Mouse (Mus musculus): ENCODE results near the gene Rock2. TPM values are rescaled to one million over a fixed set of nuclear protein-coding genes. Genes with fewer than 3 reads are reported as not detected.

Rock2 gene
- polyA plus RNA-seq, 1 experiment, result not detected

DNA sequence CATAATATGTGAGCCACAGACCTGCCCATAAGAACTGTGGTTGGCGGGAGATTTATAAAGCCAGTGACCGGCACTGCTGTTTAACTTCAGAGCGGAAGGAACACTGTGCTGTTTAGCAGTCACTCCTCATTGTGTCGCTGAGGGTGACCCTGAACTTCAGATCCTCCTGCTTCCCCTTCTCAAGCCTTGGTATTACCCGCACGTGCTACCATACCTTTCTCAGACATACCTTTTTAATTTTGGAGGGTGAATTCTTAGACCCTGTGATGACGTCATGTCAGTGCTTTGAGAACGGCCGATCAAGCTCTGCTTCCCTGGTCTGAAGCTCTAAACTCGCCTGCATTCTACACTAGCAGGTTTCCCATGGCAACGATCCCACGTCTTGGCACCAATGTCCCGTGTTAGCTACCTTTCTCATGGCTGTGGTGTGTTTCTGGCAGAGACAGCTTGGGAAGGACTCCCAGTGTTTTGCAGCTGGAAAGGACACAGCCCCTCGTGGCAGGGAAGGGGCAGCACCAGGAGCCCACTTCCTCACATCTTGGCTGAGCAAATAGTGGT lies 142.4 kb downstream of the Rock2 start:
- Histone ChIP-seq H3K27ac (ENCODE audit: insufficient read depth, low read depth, low read length) (no peak overlapping the region), H3K4me1 (ENCODE audit: control insufficient read depth, insufficient read depth, low read length) (peaks cover 21% of the 10 kb centered on the region), H3K4me3 (ENCODE audit: insufficient read depth, low read depth, low read length) (no peak overlapping the region)
- TF ChIP-seq POLR2A (IDR thresholded peaks at IDR 0.05; ENCODE audit: insufficient read depth, low read depth, low read length) (no peak), CTCF (IDR thresholded peaks at IDR 0.05; ENCODE audit: insufficient read depth, low read depth, low read length) (no peak)
- WGBS, result 32% methylated on average over 14 of the region's 14 CpGs

Other genes with a start within 250 kb of the Rock2 start
- gene Ntsr2, start 241.5 kb upstream of the Rock2 start, polyA plus RNA-seq (2012; ENCODE audit: insufficient read depth, insufficient read length, low replicate concordance, missing spikeins), result not detected in 2 replicates
- not detected in 2 replicates for gene Greb1, start 94.0 kb upstream of the Rock2 start, polyA plus RNA-seq (2012; ENCODE audit: insufficient read depth, insufficient read length, low replicate concordance, missing spikeins)
- not detected in 2 replicates for gene E2f6, start 83.9 kb upstream of the Rock2 start, polyA plus RNA-seq (2012; ENCODE audit: insufficient read depth, insufficient read length, low replicate concordance, missing spikeins)
- gene Pqlc3, start 105.5 kb downstream of the Rock2 start, polyA plus RNA-seq (2012; ENCODE audit: insufficient read depth, insufficient read length, low replicate concordance, missing spikeins), result not detected in 2 replicates
- gene 2410004P03Rik, start 116.8 kb downstream of the Rock2 start, polyA plus RNA-seq (2012; ENCODE audit: insufficient read depth, insufficient read length, low replicate concordance, missing spikeins), result not detected in 2 replicates